Mouse (Mus musculus): ENCODE measurements at regions not wholly inside any gene's neighbourhood (a gene's known extent, or its start where the extent isn't known, plus 50 kb on each side); places are given as distances from the start of the nearest gene placed in this dataset.

DNA sequence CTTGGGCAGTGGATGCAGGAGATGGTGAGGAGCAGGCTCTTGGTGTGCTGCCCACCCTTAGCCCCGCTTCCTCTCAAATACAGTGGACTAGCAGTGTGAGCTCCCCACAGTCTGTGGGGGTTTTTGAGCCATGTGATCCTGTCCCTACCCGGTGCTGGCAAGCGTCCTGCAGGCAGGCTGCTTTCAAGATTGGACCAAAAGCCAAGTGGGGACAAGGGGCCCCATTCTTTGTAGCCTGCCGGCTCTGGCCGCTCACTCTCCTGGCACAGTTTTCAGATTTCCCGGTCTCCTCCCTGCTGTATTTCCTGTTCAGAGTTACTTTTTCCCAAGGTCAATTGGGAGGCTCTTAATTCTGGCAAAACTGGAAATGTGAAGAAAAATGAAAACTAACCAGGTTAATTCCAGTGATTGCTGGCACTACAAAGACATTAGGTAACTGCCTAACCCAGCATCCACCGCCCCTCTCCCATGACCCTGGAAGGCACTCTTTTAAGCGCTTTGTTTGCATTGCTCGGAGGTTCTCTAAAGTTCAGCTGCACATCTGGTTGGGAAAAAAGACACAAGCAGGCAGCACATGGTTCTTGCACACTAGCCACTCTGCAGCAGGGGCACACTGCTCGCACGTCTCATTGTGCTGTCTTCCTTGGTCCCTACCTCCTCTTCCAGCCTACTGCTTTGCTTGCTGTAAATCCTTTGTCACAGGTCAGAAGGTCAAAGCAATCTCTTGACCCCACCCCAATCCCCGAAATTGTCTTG is 105.6 kb downstream of the Rassf10 start:
- no peak for ATAC-seq (replicated peaks; ENCODE audit: low read depth, poor library complexity, severe bottlenecking)

DNA sequence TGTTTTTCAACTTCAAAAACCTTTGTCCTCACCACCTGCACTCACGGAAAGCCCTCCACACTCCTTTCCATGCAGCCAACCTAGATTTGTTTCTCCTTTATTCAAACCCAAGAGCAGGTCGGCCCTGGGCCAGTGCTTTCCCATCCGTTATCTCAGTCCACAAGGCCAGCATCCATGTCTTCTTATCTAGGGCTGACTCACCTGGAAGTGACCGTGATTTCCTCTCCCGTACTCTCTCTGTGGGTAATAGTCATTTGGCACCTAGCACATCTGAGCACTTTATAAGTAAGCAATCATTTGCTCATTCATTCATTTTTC is 106.2 kb downstream of the Rassf10 start:
- no peak for ATAC-seq (replicated peaks; ENCODE audit: low read depth, poor library complexity, severe bottlenecking)

DNA sequence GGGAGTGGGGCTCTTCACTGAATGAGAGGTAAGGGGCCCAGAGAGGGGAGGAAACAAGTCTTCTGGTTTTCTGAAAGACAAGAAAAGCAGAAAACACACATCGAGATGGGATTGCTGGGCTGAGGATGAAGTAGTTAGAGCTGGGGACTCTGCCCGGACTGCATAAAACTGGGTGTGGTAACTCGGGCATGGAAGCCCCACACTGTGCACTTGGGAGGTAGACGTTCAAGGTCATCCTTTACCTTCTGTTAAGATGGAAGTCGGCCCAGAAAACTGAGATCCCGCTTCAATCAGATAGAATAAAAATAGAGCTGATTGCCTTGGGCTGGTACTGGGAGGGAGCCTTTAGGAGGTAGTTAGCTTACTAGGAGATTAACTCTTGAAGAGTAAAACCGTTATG is 107.2 kb downstream of the Rassf10 start:
- no peak for ATAC-seq (replicated peaks; ENCODE audit: low read depth, poor library complexity, severe bottlenecking)

DNA sequence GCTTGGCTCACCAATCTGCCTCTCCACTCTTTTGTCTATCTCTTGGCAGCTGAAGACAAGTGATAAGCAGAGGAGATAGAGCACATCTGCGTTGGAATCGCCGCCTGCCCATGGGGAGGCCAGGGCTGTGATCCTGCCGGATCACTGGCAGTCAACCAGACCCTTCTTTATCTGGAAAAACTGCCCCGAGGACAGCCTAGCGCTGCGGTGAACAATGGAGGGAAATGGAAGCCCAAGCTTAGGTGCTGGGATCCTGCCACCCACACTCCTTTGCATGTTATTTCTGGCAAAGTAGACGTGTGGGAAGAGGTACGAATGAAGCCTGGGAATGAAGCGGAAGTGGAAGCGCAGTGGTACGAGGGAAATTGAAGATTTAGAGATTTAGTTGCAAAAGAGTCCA is 112.8 kb downstream of the Rassf10 start:
- no peak for ATAC-seq (replicated peaks; ENCODE audit: low read depth, poor library complexity, severe bottlenecking)

DNA sequence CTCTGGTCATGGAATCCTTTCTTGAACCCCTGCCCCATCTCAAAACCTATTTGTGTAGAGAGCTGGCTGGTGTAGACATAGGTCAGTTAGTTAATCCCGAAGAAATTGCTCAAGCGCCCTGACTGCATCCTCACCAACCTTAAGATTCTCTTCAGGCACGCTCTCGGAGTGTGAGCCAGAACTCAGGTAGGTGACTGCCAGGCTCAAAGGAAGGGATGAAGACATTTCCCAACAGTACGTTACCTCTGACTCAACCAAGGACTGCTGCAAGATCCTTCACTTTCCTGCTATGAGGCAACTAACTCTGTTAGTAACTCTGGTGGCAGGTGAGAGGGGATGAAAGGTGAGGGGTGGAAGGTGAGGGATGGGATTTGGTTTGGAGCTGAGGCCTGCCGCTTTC is 114.5 kb downstream of the Rassf10 start:
- no peak for ATAC-seq (replicated peaks; ENCODE audit: low read depth, poor library complexity, severe bottlenecking)

DNA sequence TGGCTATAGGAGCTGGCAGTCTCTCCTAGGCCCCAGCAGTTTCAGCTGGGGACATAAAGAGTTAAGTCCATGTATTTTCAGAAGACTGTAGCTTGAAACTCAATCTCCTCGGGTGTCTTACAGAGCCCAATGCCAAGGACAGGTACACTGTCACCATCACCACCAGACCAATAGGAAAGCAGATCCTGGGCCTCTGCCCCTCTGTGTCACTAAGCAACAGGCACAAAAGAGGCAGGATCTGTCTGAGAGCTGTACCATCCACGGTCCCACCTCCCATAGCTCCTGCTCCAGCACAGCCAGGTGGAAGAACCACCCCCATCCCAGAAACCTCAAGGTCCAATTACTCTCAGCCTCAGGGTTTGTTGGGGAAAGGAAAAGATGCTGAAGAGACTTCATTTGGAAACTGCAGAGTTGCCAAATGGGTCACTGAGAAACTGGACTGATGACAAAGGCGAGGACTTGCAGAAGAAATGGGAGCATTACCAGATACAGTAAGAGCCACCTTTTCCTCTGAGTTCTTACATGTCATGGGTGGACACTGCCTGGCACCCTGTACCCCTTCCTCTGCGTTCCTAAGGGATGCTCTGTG is 115.7 kb downstream of the Rassf10 start:
- ATAC-seq (replicated peaks; ENCODE audit: low read depth, poor library complexity, severe bottlenecking): no peak

DNA sequence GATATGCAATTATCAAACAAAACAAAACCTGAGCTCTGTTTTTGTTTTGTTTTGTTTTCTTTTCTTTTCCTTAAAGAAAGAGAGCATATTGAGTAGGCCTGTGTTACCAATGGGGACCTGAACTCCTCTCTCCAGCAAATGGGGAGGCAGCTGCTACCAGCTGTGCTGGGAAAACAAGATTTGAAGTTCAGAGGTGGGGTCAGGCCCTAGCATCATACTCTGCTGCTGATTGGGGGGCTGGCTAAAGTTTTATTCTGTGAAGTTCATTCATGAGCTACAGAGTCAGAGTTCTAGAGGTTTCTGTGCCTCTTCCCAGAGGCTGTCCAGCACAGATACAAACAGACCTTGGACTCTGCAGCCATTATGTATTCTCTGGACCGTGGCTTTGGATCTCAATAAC is 117.7 kb downstream of the Rassf10 start:
- no peak for ATAC-seq (replicated peaks; ENCODE audit: low read depth, poor library complexity, severe bottlenecking)

DNA sequence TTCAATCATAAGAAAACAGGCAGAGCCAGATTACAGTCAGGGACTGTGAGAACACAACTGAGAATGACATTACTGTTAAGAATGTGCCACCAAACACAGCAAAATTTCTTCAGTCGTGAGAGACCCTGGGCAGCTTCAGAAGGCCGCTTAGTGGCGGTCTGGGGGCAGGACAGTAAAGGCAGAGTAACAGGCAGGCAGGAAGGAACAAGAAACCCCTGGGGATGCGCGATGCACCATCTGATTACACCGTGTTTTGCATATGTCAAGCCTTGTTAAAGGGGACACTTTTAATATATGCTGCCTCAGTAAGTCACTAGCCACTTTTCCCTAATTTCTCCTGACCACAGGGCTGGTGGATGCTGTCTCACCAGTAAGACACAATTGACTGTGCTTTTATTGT is 120.0 kb downstream of the Rassf10 start:
- ATAC-seq (replicated peaks; ENCODE audit: low read depth, poor library complexity, severe bottlenecking): no peak

DNA sequence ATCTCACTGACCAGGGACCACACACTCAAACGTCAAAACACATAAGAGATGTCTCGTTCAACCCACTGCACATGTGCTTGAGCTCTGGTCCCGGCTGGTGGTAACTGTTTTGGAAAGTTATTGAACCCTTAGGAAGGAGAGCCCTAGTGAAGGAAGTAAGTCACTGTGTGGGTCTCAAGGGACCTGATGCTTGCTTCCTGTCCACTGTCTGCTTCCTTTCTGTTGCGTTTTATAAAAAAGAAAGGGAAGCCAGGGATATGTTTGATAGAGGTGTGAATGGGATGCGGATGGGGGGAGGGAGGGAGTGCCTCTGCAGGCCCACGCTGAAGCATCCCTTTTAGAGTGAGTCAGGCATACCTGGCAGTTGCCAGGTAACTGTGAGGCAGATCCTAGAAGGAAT is 121.6 kb downstream of the Rassf10 start:
- no peak for ATAC-seq (replicated peaks; ENCODE audit: low read depth, poor library complexity, severe bottlenecking)

DNA sequence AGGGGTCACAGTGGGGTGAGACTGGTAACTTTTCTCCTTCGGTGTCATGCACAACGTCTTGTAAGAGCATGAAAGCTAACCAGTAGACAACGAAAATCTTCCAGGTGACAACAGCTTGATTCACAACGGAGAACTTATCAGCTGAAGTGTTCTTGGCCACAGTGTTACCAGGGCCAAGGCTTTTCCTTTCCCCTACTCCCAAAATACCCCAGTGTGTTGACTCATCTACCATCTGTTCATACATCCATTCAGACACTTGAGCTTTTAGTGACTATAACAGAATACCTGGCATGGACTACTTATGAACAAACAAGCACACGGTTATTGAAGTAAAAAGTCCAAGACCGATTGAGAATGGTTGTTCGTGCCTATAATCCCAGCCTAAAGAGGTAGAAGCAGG is 122.5 kb downstream of the Rassf10 start:
- ATAC-seq (replicated peaks; ENCODE audit: low read depth, poor library complexity, severe bottlenecking): no peak

DNA sequence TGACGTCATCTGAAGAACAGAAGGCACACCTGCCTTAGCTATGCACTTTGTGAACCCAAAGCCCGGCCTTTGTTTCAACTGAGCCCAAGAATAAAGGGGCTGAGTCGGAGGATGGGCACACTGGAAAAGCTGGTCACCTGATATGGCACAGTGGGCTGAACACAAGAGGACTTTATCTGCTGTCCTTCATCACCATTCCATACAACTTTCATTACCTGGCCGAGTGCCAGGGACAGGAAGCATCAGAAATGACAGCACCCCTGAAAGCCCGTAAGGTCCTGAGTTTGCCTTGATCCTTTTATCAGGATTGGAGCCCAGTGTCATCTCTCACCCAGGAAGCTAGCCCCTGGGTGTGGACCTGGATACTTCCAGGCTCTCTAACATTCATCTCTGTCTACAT is 126.1 kb upstream of the Arntl start:
- no peak for ATAC-seq (replicated peaks; ENCODE audit: low read depth, poor library complexity, severe bottlenecking)

DNA sequence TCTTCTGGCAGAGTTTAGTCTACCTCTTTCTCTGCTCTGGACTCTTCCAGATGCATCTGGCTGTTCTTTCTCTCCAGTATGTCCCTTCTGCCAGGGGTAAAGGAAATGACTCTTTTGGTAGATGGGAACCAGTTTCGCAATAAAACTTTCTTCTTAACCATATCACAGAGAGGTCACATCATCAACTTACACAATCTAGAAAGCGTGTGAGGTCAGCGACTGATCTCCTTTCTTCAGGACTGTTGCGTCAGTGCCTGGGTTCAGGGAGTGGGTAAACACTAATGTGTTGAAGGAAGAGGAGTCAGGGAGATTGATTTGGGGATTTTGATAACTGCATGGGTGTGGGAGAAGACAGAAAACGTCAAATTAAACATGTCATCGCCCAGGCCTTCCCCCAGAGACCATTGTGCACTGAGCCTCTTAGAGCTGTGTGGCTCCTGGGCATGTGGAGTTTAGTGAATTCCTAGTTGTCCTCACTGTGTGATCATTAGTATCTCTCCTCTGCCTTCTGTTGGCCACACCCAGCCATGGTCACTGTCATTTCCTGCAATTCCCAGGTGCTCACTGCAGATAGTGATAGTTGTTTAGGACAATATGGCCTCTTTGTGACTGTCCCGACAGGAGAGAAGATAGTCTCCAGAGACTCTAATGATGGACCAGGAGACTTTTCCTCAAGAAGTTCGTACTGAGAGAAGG is 122.2 kb upstream of the Arntl start:
- ATAC-seq (replicated peaks; ENCODE audit: low read depth, poor library complexity, severe bottlenecking): peak; percentile 80

DNA sequence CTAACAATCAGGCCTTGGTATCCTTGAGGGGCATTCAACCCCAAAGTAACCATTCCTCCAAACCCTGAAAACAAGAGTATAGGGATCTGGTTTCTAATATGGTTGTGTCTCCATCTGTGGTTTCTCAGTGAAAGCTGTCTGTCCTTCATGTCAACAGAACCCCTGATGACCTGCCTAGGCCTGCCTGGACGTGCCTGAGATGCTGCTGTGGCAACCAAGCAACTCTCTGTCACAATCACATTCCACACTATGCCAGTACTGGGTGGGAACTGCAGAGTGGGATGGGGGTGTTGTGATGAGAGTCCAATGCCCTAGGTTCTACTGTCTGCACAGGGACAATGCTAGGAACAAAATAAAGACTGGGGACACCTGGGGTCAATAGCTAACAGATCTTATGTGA is 121.1 kb upstream of the Arntl start:
- no peak for ATAC-seq (replicated peaks; ENCODE audit: low read depth, poor library complexity, severe bottlenecking)

DNA sequence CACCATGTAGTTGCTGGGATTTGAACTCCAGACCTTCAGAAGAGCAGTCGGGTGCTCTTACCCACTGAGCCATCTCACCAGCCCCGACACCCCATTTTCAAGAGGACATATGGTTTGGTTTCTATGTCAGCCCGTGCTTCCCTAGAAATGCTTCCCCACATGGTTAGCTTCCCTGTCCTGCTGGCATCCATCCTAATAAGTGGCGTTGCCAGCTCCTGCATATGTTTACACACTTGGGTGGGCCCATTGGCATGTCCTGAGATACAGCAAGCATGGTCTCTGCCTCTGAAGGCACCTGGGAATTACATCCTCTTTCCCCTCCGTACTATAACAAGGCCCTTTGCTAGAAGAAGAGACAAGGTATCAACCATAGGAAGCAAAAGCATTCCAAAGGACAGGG is 119.6 kb upstream of the Arntl start:
- no peak for ATAC-seq (replicated peaks; ENCODE audit: low read depth, poor library complexity, severe bottlenecking)

DNA sequence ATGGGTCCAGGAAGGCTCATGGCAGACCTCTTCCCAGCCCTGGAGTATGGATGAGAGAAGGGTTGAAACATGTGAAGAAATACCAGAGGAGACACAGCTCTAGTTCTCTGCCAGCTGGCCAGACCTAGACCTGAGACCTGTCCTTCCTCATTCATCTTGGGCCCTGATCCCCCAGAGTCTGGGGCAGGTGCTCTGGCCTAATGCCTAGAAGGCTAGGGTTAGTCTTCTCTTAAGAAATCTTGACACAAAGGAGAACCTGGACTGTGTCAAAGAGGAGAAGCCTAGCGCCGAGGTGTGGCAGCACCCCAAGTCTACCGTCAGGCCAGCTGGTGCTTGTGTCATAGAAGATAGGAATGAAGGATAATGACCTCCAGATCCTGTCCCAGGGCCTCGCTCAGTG is 118.2 kb upstream of the Arntl start:
- no peak for ATAC-seq (replicated peaks; ENCODE audit: low read depth, poor library complexity, severe bottlenecking)

DNA sequence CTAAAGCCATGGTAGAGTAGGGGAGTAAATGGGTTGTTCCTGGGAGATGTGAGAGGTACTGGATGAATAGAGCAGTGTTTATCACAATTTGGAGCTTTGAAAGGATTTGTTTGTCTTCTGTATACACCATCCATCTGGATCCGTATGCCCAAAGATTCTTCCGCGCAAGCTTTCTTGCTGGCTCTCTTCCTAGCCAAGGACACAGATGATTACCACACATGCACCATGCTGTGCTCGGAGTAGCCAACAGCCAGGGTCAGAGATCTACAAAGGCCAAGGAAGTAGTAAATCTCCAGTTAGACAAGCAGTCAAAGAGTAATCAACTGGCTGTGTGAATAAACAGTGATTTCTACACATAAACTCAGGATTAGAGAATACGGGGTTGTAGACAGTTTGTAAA is 113.3 kb upstream of the Arntl start:
- ATAC-seq (replicated peaks; ENCODE audit: low read depth, poor library complexity, severe bottlenecking): no peak

DNA sequence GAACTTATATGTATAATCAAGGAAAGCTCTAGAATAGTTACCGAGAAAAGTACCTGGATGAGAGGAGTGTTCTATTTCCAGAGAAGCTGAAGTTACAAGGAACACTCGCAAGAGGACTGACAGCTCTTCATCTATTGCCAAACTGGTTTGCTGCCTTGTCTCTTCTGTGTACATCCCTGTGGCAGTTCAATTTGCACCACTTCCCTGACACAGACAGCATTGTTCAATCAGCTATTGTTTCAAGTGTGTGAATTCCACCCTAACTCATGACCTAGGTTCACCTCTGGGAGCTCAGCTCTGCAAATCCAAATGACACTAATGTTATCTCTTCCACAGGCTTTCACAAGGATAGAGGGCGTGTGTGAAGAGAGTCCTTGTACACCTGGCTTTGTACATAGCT is 112.2 kb upstream of the Arntl start:
- ATAC-seq (replicated peaks; ENCODE audit: low read depth, poor library complexity, severe bottlenecking): no peak

DNA sequence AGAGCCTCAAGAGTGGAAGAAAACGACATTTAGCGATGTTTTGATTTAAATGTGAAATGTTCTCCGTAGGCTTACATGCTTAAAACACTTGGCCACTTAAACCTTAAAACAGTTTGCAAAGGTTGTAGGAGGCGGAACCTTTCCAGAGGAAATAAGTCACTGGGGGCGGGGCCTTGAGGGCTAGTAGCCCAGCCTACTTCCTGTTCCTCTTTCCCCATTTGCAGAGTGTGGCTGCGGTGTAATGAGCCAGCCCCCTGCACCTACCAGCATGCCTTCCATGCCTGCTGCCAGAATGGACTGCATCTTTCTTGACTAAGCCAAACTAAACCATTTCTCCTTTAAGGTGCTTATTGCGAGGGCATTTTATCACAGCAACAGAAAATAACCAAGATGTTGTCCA is 103.0 kb upstream of the Arntl start:
- ATAC-seq (replicated peaks; ENCODE audit: low read depth, poor library complexity, severe bottlenecking): peak; percentile 97

DNA sequence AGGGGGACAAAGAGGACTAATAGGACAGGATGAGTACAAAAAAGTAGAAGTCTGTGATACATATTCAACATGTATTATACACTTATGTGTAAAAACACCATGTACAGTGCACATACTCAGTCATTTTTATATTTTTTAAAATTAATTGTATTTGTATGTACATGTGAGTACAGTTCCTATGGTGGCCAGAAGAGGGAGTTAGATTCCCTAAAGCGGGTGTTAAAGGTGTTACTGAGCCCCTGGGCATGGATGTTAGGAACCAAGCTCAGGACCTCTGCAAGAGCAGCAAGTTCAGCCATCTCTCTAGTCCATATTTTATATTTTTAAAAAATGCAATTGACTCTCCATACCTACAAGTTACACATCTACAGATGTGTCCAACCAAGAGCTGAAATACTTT is 101.9 kb upstream of the Arntl start:
- ATAC-seq (replicated peaks; ENCODE audit: low read depth, poor library complexity, severe bottlenecking): no peak

DNA sequence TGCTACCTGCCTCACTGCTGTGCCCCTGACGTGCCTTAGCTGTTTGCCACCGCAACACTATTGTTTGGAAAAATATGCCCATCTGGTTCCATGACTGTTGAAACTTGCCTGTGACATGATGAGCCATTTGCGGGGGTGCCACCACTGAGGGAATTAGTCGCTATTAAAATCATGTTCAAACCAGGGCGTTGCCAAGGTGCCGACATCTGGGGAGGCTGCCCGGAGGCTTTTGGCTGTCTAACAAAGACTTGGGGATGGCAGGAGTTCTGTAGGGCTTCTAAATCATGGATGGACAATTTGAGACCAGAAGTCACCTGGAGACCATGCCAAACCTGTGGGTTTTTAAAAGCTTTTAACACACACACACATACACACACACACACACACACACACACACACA is 100.5 kb upstream of the Arntl start:
- ATAC-seq (replicated peaks; ENCODE audit: low read depth, poor library complexity, severe bottlenecking): no peak

DNA sequence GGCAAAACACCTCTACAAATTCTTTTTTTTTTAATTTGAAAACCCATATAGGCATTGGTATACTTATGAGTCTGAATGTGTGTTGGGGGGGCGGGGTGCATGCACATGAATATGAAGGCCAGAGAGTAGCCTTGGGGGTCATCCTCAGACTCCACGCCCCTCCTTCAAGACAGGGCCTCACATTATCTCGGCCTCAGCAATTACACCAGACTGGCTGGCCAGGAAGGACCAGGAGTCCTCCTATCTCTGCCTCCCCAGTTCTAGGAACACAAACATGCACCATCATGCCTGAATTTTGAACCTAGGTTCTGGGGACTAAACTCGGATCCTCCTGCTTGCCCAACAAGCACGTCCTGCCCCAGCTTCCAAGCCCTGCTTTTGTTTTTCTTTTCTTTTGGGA is 99.3 kb upstream of the Arntl start:
- ATAC-seq (replicated peaks; ENCODE audit: low read depth, poor library complexity, severe bottlenecking): no peak

DNA sequence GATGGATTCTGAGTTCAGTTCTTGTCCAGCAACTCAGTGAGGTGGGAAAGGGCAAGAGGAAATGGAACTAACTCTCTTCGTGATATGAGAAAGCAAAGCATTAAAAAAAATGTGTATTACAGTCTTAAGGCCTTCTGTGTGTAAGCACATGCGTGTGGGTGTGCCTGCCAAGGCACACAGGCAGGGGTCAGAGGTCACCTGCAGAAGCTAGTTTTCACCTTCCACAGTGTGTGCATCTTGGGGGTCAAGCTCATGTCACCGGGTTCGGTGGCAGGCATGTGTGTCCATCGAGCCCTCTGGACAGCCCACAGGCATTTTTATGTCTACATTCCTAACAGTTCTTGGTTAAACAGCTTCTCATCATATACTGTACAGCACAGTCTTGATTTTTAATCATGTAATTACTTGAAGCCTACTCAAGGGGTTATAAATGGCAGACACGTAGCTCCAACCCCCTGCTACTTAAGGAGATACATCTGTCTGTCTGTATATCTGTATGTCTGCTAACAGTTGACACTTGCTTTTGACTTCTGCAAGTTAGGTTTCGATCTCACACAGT is 98.7 kb upstream of the Arntl start:
- ATAC-seq (replicated peaks; ENCODE audit: low read depth, poor library complexity, severe bottlenecking): no peak

All from common myeloid progenitor, adult 5-6 weeks (primary cell).